13 mouse cellular contexts compared by ENCODE assay signal in the genomic region with DNA sequence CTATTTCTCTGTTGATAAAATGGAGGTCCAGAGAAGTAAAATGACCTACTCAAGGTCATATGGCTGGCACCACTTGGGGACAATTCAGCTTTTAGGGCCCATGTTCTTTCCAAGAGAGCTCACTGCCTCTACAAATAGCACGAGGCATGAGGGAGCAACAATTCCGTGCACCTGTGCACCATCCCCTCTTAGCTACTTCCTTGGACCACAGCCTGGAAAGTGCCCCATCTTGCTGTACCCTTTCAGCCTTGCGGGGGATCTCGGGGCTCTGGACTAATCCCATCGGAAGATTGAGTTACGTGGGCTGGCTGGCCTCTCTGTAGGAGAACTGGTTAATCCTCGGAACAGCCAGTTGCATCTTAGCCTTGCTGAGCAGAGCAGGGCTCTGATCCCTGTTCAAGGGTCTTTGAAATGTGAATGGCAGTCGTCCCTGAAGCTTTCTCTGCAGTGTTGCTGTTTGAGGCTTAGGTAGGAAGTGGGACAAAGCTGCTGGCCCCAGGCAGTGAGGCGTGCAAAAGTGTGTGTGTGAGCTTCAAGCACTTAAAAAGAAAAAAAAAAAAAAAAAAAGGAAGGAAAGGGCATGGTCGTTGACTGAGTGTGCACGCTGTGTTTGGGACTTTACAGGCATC.
DNase-seq lines count a peak whose midpoint lies in the region; ATAC-seq and TF ChIP-seq lines count a peak whose summit lies in the region.
"Had no signal": no experiment of that assay in that cellular context is flagged by ENCODE, and none has a peak within 500 bp of the region (broad histone marks: within the 10 kb centered on the region; RNA-seq: fewer than 3 reads in every experiment).

No protein-coding gene starts in this region.

- H3K4me2 ChIP-seq in kidney, embryonic 15.5 days = no peak overlapping the region
- no peak overlapping the region for H3K4me2 ChIP-seq in CH12.LX (ENCODE audit: insufficient read depth, low read depth, poor library complexity, severe bottlenecking)
- H3K4me2 ChIP-seq: heart, embryonic 13.5 days; neural tube, embryonic 13.5 days had no signal

- no peak; the same call in 1 of the 2 replicates for TF ChIP-seq EP300 in CH12.LX (IDR thresholded peaks at IDR 0.05; ENCODE audit: low read length)

- no peaks in the 10 kb centered on the region for H3K36me3 ChIP-seq in kidney, embryonic 15.5 days
- no peaks in the 10 kb centered on the region for H3K36me3 ChIP-seq in CH12.LX (replicated peaks in 1 of 2; ENCODE audit: control insufficient read depth in 1 of 2, insufficient read depth in 1 of 2, low read length in 1 of 2)
- H3K36me3 ChIP-seq in ES-E14 (ENCODE audit: control insufficient read depth, insufficient read depth, low read length, poor library complexity, severe bottlenecking) = no peaks in the 10 kb centered on the region
- no peaks in the 10 kb centered on the region for H3K36me3 ChIP-seq in limb, embryonic 10.5 days
- H3K36me3 ChIP-seq: heart, embryonic 13.5 days; neural tube, embryonic 13.5 days had no signal

- no peak for TF ChIP-seq CTCF in CH12.LX (conservative IDR thresholded peaks at IDR 0.05 in 1 of 2, IDR thresholded peaks at IDR 0.05 in 1 of 2; ENCODE audit: low read depth in 2 of 2, low read length in 2 of 2)

- peak overlapping the region; percentile 82 for H3K27ac ChIP-seq in kidney, embryonic 15.5 days
- H3K27ac ChIP-seq in CH12.LX (ENCODE audit: insufficient read depth, low read depth) (peak overlapping the region; percentile 2; the same call in 1 of the 2 replicates), ES-E14 (ENCODE audit: insufficient read depth, low read depth, low read length, poor library complexity, severe bottlenecking) (no peak overlapping the region)
- peak overlapping the region; percentile 66; the same call in 1 of the 2 replicates for H3K27ac ChIP-seq in limb, embryonic 10.5 days
- H3K27ac ChIP-seq: heart, embryonic 13.5 days; hindbrain, postnatal 0 days; neural tube, embryonic 13.5 days had no signal

- no peak for DNase-seq in kidney, postnatal 36 days
- DNase-seq in CH12.LX (ENCODE audit: extremely low read depth) (peak; percentile 68), ES-E14 (ENCODE audit: low read depth, low spot score) (no peak)
- DNase-seq in limb, embryonic 10.5 days (ENCODE audit: low spot score) = no peak
- DNase-seq in left cerebral cortex, adult 11 months (ENCODE audit: low spot score) = no peak
- DNase-seq: adrenal gland, adult 2 months; cerebellum, adult 11-12 months had no signal

- no peak overlapping the region for H3K4me3 ChIP-seq in kidney, embryonic 15.5 days (replicated peaks)
- H3K4me3 ChIP-seq in CH12.LX (replicated peaks in 1 of 3; ENCODE audit: low read depth in 2 of 3, low read length in 2 of 3, poor library complexity in 1 of 3) (no peak overlapping the region), ES-E14 (ENCODE audit: insufficient read depth in 1 of 2, low read depth in 1 of 2, low read length in 2 of 2, poor library complexity in 1 of 2, severe bottlenecking in 1 of 2) (no peak overlapping the region)
- no peak overlapping the region for H3K4me3 ChIP-seq in limb, embryonic 10.5 days
- H3K4me3 ChIP-seq: erythroblast, embryonic 14.5 days; heart, embryonic 13.5 days; neural tube, embryonic 13.5 days had no signal

- H3K9ac ChIP-seq in kidney, embryonic 15.5 days = no peak overlapping the region
- H3K9ac ChIP-seq in CH12.LX (ENCODE audit: insufficient read depth, low read depth) (no peak overlapping the region), ES-E14 (ENCODE audit: insufficient read depth, low read depth, low read length, poor library complexity, severe bottlenecking) (no peak overlapping the region)
- H3K9ac ChIP-seq: heart, embryonic 13.5 days; neural tube, embryonic 13.5 days had no signal

- H3K4me1 ChIP-seq in kidney, embryonic 15.5 days = peaks cover 22% of the 10 kb centered on the region
- H3K4me1 ChIP-seq in CH12.LX (ENCODE audit: control insufficient read depth in 1 of 2, insufficient read depth in 2 of 2) = peaks cover 41 to 57% of the 10 kb centered on the region in 2 experiments
- H3K4me1 ChIP-seq in ES-E14 (ENCODE audit: control insufficient read depth in 2 of 2, insufficient read depth in 2 of 2, low read length in 2 of 2, poor library complexity in 1 of 2) = peaks cover 8 to 17% of the 10 kb centered on the region in 2 experiments; a peak in 3 of 4 replicates
- peaks cover 34% of the 10 kb centered on the region for H3K4me1 ChIP-seq in limb, embryonic 10.5 days

- no peak for TF ChIP-seq POLR2A in CH12.LX (IDR thresholded peaks at IDR 0.05; ENCODE audit: low read depth, low read length)

- TF ChIP-seq RAD21 in CH12.LX (IDR thresholded peaks at IDR 0.05; ENCODE audit: low read depth, low read length) = no peak

- 0 out of 2 replicates have a peak, but pooled peaks have one; percentile 9 for ATAC-seq in kidney, embryonic 15.5 days (replicated peaks; ENCODE audit: low FRiP score)
- no peak for ATAC-seq in erythroblast, adult 5-6 weeks (replicated peaks; ENCODE audit: low FRiP score, poor library complexity, severe bottlenecking)
- ATAC-seq: hindbrain, postnatal 0 days had no signal

- WGBS in kidney, embryonic 15.5 days = 28% methylated on average over 11 of the region's 11 CpGs
- 22% methylated on average over 11 of the region's 11 CpGs for WGBS in limb, embryonic 10.5 days

- in situ Hi-C loops in CH12.LX (cut with MboI; ENCODE audit: low pct_ligation_motif_present, low pct_unique_long_range_greater_than_20kb, low sequenced_read_pairs) = no loop called here
- in situ Hi-C loops in ES-E14 (cut with MboI; ENCODE audit: low sequenced_read_pairs in 2 of 2, unreplicated experiment in 2 of 2) = no loop called here

- no peaks in the 10 kb centered on the region for H3K79me2 ChIP-seq in CH12.LX (replicated peaks; ENCODE audit: control insufficient read depth, extremely low read depth, insufficient read depth, poor library complexity, severe bottlenecking)

- dilution Hi-C loops in CH12.LX (cut with MboI; ENCODE audit: extremely low pct_ligation_motif_present, extremely low pct_unique_long_range_greater_than_20kb, low sequenced_read_pairs) = no loop called here

- H3K27me3 ChIP-seq in kidney, embryonic 15.5 days = no peaks in the 10 kb centered on the region
- no peaks in the 10 kb centered on the region for H3K27me3 ChIP-seq in CH12.LX (replicated peaks)
- no peaks in the 10 kb centered on the region for H3K27me3 ChIP-seq in limb, embryonic 10.5 days (ENCODE audit: low read depth, poor library complexity, severe bottlenecking)
- H3K27me3 ChIP-seq: heart, embryonic 13.5 days; neural tube, embryonic 13.5 days had no signal

- no peaks in the 10 kb centered on the region for H3K9me3 ChIP-seq in kidney, embryonic 15.5 days (replicated peaks)
- H3K9me3 ChIP-seq in CH12.LX (replicated peaks; ENCODE audit: low read length) = no peaks in the 10 kb centered on the region
- H3K9me3 ChIP-seq in ES-E14 (ENCODE audit: control insufficient read depth, insufficient read depth, low read depth, low read length) = no peaks in the 10 kb centered on the region
- no peaks in the 10 kb centered on the region for H3K9me3 ChIP-seq in limb, embryonic 10.5 days (replicated peaks)
- H3K9me3 ChIP-seq: heart, embryonic 13.5 days; neural tube, embryonic 13.5 days had no signal

TF ChIP-seq in CH12.LX, 34 proteins besides CTCF, POLR2A, EP300 and RAD21 (continues in another document):
- TF ChIP-seq BHLHE40 (IDR thresholded peaks at IDR 0.05; ENCODE audit: low read depth, low read length) (peak; percentile 57), ZMIZ1 (IDR thresholded peaks at IDR 0.05; ENCODE audit: low read depth, low read length) (no peak), GABPA (IDR thresholded peaks at IDR 0.05; ENCODE audit: insufficient replicate concordance, low read depth, low read length) (no peak), TCF12 (IDR thresholded peaks at IDR 0.05; ENCODE audit: low read depth, low read length) (peak; percentile 41; the same call in 1 of the 2 replicates), SIN3A (IDR thresholded peaks at IDR 0.05; ENCODE audit: low read length) (no peak), HCFC1 (IDR thresholded peaks at IDR 0.05; ENCODE audit: low read depth, low read length) (no peak), JUND (conservative IDR thresholded peaks at IDR 0.05; ENCODE audit: low read depth, low read length) (no peak), RCOR1 (conservative IDR thresholded peaks at IDR 0.05; ENCODE audit: low read depth, low read length) (no peak), ETS1 (conservative IDR thresholded peaks at IDR 0.05; ENCODE audit: low read depth, low read length) (0 out of 2 replicates have a peak, but pooled peaks have one; percentile 11), IRF4 (IDR thresholded peaks at IDR 0.05; ENCODE audit: low read depth, low read length) (peak; percentile 47), MAFK (IDR thresholded peaks at IDR 0.05; ENCODE audit: insufficient replicate concordance, low read length) (no peak), ELF1 (IDR thresholded peaks at IDR 0.05; ENCODE audit: low read depth, low read length) (peak; percentile 25; the same call in 1 of the 2 replicates), USF1 (IDR thresholded peaks at IDR 0.05; ENCODE audit: low read depth, low read length) (no peak), POLR2AphosphoS2 (IDR thresholded peaks at IDR 0.05; ENCODE audit: low read depth, low read length) (no peak)

TF ChIP-seq in ES-E14, 5 proteins besides CTCF, POLR2A, EP300 and RAD21:
- TF ChIP-seq ZC3H11A (IDR thresholded peaks at IDR 0.05; ENCODE audit: borderline replicate concordance, low read depth, low read length) (no peak), HCFC1 (IDR thresholded peaks at IDR 0.05; ENCODE audit: borderline replicate concordance, insufficient read depth, low read length) (no peak), MAFK (IDR thresholded peaks at IDR 0.05; ENCODE audit: insufficient read depth, low read depth, low read length) (no peak), ZNF384 (IDR thresholded peaks at IDR 0.05; ENCODE audit: low read depth, low read length) (peak; percentile 39; the same call in 1 of the 2 replicates), CHD2 (IDR thresholded peaks at IDR 0.05; ENCODE audit: low read depth, low read length) (no peak)
TF ChIP-seq in ES-E14: peak in this region for 1.
